Mouse (Mus musculus) bone marrow, adult 2 months (tissue): ENCODE results near the gene Pgam2.

ENCODE experiments used
- CTCF ChIP-seq: fragments of 200-500 bp; IDR thresholded peaks from 2 replicates; pipeline ENCODE4 v1.5.1; 2011; ENCODE audit warnings: low read length, control low read depth; ENCODE audit not compliant: control insufficient read depth, insufficient read depth
- POLR2A ChIP-seq: fragments of 200-500 bp; IDR thresholded peaks from 2 replicates; pipeline ENCODE4 v1.6.1; 2011; ENCODE audit warnings: low read depth, mild to moderate bottlenecking, control low read depth, low read length, borderline replicate concordance; ENCODE audit not compliant: control insufficient read depth

DNA sequence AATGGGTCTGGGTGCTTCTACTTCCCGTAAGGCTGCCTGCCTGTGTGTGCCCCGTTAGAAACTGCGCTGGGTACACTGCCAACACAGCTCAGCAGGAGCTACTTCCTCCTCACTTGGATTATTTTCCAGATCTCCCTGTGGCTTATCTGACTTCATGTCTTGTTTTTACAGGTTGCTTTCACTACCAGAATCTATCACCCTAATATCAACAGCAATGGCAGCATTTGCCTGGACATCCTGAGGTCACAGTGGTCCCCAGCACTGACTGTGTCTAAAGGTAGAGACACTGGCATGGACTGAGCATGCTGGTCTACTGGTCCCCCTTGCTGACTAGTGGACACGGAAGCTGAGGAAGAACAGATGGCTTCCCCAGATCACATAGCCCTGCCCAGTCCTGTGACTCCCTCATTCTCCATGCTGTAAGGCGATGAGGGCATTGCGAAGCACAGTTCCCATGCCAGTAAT, 23.5 kb downstream of the Pgam2 start:
- TF ChIP-seq CTCF = no peak
- no peak for TF ChIP-seq POLR2A
